Mouse (Mus musculus) CH12.LX (cell line): Measurements from ENCODE around the gene Areg. TPM values are rescaled to one million over a fixed set of nuclear protein-coding genes. Genes with fewer than 3 reads are reported as not detected.

ENCODE experiments used
- DNase-seq: peaks from one replicate; pipeline ENCODE4 v3.0.0-alpha.2; 2013; ENCODE audit errors: extremely low read depth
- H3K27ac ChIP-seq: 2 replicates; pipeline ENCODE4 v1.5.1; 2012; ENCODE audit warnings: low read depth, mild to moderate bottlenecking, control low read depth, moderate library complexity; ENCODE audit not compliant: insufficient read depth
- H3K27me3 ChIP-seq: replicated peaks from 2 replicates; pipeline ENCODE3; 2012; ENCODE audit warnings: inconsistent platforms
- H3K36me3 ChIP-seq, 2 experiments: replicated peaks in 1 of 2; 2 replicates each; pipeline versions ENCODE3 to v1.6.1; 2012; ENCODE audit warnings: inconsistent platforms in 1 of 2, low read length in 1 of 2, mild to moderate bottlenecking in 1 of 2, mixed read lengths in 1 of 2, moderate library complexity in 1 of 2; ENCODE audit not compliant: control insufficient read depth in 1 of 2, insufficient read depth in 1 of 2
- H3K4me1 ChIP-seq, 2 experiments: 2 replicates each; pipeline ENCODE4 v1.6.1; 2012; ENCODE audit warnings: inconsistent platforms in 1 of 2, moderate library complexity in 1 of 2; ENCODE audit not compliant: insufficient read depth in 2 of 2, control insufficient read depth in 1 of 2
- H3K4me2 ChIP-seq: 2 replicates; pipeline ENCODE4 v1.6.1; 2012; ENCODE audit warnings: low read depth, mild to moderate bottlenecking, control low read depth; ENCODE audit not compliant: poor library complexity, insufficient read depth, severe bottlenecking
- H3K4me3 ChIP-seq, 3 experiments: fragments of 150-350 bp in 1 of 3; sonication (generic) in 1 of 3; replicated peaks in 1 of 3; 2 replicates each; pipeline versions ENCODE3 to v1.5.1; 2011 to 2012; ENCODE audit warnings: low read depth in 2 of 3, low read length in 2 of 3, mild to moderate bottlenecking in 2 of 3, moderate library complexity in 2 of 3, control low read depth in 1 of 3, improper control_type of control experiment in 1 of 3, inconsistent platforms in 1 of 3, mixed read lengths in 1 of 3; ENCODE audit not compliant: poor library complexity in 1 of 3
- H3K79me2 ChIP-seq: replicated peaks from 2 replicates; pipeline ENCODE4 v1.6.1; 2012; ENCODE audit warnings: mild to moderate bottlenecking, moderate library complexity; ENCODE audit not compliant: control insufficient read depth, poor library complexity, insufficient read depth, severe bottlenecking; ENCODE audit errors: extremely low read depth
- H3K9ac ChIP-seq: 2 replicates; pipeline ENCODE4 v1.6.1; 2012; ENCODE audit warnings: low read depth, mild to moderate bottlenecking, control low read depth, moderate library complexity; ENCODE audit not compliant: insufficient read depth
- H3K9me3 ChIP-seq: replicated peaks from 2 replicates; pipeline ENCODE3; 2012; ENCODE audit warnings: low read length, inconsistent platforms, mixed read lengths
- BHLHE40 ChIP-seq: IDR thresholded peaks from 2 replicates; pipeline ENCODE4 v1.6.1; 2011; ENCODE audit warnings: mild to moderate bottlenecking, low read depth, low read length, improper control_type of control experiment
- CHD1 ChIP-seq: IDR thresholded peaks from 2 replicates; pipeline ENCODE4 v1.6.1; 2012; ENCODE audit warnings: low read depth, low read length, improper control_type of control experiment, inconsistent platforms
- EP300 ChIP-seq: IDR thresholded peaks from 2 replicates; pipeline ENCODE4 v1.6.1; 2011; ENCODE audit warnings: low read length, improper control_type of control experiment
- ETS1 ChIP-seq: conservative IDR thresholded peaks from 2 replicates; pipeline ENCODE4 v1.6.1; 2012; ENCODE audit warnings: low read depth, mild to moderate bottlenecking, inconsistent platforms, low read length, improper control_type of control experiment, moderate library complexity
- GABPA ChIP-seq: IDR thresholded peaks from 2 replicates; pipeline ENCODE4 v1.6.1; 2012; ENCODE audit warnings: low read depth, low read length, improper control_type of control experiment, inconsistent platforms; ENCODE audit not compliant: insufficient replicate concordance
- IRF4 ChIP-seq: IDR thresholded peaks from 2 replicates; pipeline ENCODE4 v1.6.1; 2014; ENCODE audit warnings: low read depth, mild to moderate bottlenecking, inconsistent platforms, low read length, improper control_type of control experiment
- KAT2A ChIP-seq: IDR thresholded peaks from 2 replicates; pipeline ENCODE4 v1.6.1; 2012; ENCODE audit warnings: low read length, improper control_type of control experiment, inconsistent platforms; ENCODE audit not compliant: insufficient replicate concordance
- MAX ChIP-seq: IDR thresholded peaks from 2 replicates; pipeline ENCODE4 v1.6.1; 2011; ENCODE audit warnings: low read length, improper control_type of control experiment
- MAZ ChIP-seq: IDR thresholded peaks from 2 replicates; pipeline ENCODE4 v1.6.1; 2012; ENCODE audit warnings: low read depth, mild to moderate bottlenecking, inconsistent platforms, low read length, improper control_type of control experiment, moderate library complexity
- MXI1 ChIP-seq: IDR thresholded peaks from 2 replicates; pipeline ENCODE4 v1.6.1; 2011; ENCODE audit warnings: mild to moderate bottlenecking, low read depth, low read length, improper control_type of control experiment
- NRF1 ChIP-seq: IDR thresholded peaks from 2 replicates; pipeline ENCODE4 v1.6.1; 2014; ENCODE audit warnings: low read depth, mild to moderate bottlenecking, inconsistent platforms, low read length, improper control_type of control experiment, moderate library complexity
- RCOR1 ChIP-seq: conservative IDR thresholded peaks from 2 replicates; pipeline ENCODE4 v1.6.1; 2012; ENCODE audit warnings: low read depth, mild to moderate bottlenecking, inconsistent platforms, low read length, improper control_type of control experiment
- TCF12 ChIP-seq: IDR thresholded peaks from 2 replicates; pipeline ENCODE4 v1.6.1; 2014; ENCODE audit warnings: low read depth, mild to moderate bottlenecking, inconsistent platforms, low read length, improper control_type of control experiment
- UBTF ChIP-seq: IDR thresholded peaks from 2 replicates; pipeline ENCODE4 v1.6.1; 2012; ENCODE audit warnings: low read depth, mild to moderate bottlenecking, inconsistent platforms, low read length, improper control_type of control experiment, moderate library complexity
- ZMIZ1 ChIP-seq: IDR thresholded peaks from 2 replicates; pipeline ENCODE4 v1.6.1; 2012; ENCODE audit warnings: low read depth, mild to moderate bottlenecking, inconsistent platforms, low read length, improper control_type of control experiment
- dilution Hi-C: fragments of 300-500 bp; cut with MboI; formaldehyde crosslinking; loops from 2 replicates; pipeline ENCODE4 v1.14.3; 2020; ENCODE audit warnings: low sequenced_read_pairs; ENCODE audit not compliant: extremely low pct_unique_long_range_greater_than_20kb, extremely low pct_ligation_motif_present
- in situ Hi-C: fragments of 300-500 bp; cut with MboI; formaldehyde crosslinking; loops from 3 replicates; pipeline ENCODE4 v1.14.3; 2019; ENCODE audit warnings: low sequenced_read_pairs, low pct_ligation_motif_present, low pct_unique_long_range_greater_than_20kb, mixed read lengths
- polyA plus RNA-seq: library from polyadenylated mRNA; unstranded; fragments of >175 nt; gene quantifications from 2 replicates; pipeline ENCODE4 v1.2.1, GENCODE M21; 2012; ENCODE audit warnings: low read depth; ENCODE audit not compliant: insufficient read length
- total RNA-seq, 2 experiments: library from RNA; depleted of rRNA; stranded (reverse); fragments of 300-350 nt in 1 of 2; fragments of >200 nt in 1 of 2; gene quantifications; 2 replicates each; pipeline ENCODE4 v1.2.3; 2012 to 2014

Areg gene
- total and polyA plus RNA-seq, 3 experiments = not detected

DNA sequence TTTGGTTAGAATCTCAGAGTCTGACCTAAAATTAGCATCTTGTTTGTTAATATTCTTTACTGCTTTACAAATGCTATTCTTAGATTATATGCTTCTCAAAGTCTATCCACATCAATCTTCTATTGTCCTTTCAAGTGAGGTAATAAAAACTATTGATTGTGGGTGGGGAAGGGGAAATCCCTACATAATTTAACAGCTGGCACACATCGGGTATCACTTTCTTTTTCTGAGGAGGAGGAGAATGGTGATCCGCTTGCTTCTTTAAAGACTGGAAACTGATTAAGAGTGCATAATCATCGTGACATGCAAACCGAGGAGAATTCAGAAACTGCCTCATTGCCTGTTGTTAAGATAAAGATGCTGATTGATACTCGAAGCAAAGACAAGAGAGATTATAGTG is 33.2 kb upstream of the Areg start:
- H3K4me1 ChIP-seq = peaks cover 5 to 17% of the 10 kb centered on the region in 2 experiments; a peak in 3 of 4 replicates
- no peak overlapping the region for H3K4me3 ChIP-seq
- no peaks in the 10 kb centered on the region for H3K36me3 ChIP-seq
- no peak overlapping the region for H3K9ac ChIP-seq
- peak overlapping the region; percentile 34; the same call in 1 of the 2 replicates for H3K4me2 ChIP-seq
- TF ChIP-seq ETS1 (peak; percentile 28; the same call in 1 of the 2 replicates), MAZ (no peak), EP300 (0 out of 2 replicates have a peak, but pooled peaks have one; percentile 13)
- DNase-seq = no peak
- no peak overlapping the region for H3K27ac ChIP-seq
- dilution Hi-C loops = no loop called here
- H3K79me2 ChIP-seq = no peaks in the 10 kb centered on the region
- no peaks in the 10 kb centered on the region for H3K27me3 ChIP-seq
- no peaks in the 10 kb centered on the region for H3K9me3 ChIP-seq
- in situ Hi-C loops = no loop called here

DNA sequence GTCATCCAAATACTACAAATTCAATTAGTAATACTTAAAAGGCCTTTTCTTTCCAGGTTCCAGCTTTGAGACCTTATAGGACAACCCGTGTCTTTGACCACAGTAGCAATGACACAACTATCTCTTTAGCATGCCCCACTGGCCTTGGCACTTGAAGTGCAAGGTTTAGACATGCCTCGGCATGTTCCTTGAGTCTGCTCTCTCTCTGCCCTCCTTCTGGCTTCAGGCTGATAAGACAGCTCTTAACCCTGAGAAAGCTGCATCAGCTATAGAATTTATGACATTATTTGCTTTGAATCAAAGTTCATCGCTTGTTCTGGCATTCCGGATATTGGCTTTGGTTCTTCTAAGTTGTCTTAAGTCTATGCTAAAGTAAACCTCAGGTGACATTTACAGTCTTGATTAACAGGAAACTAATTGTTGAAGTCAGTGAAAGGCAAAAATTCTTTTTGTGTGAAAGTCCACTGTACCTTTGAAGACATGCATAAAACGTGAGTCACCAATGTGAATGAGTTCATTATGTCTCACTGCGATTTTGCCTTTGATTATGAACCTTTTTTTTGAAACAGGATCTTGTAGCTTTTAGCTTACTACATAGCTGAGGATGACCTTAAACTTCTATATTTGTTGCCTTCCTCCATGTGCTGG is 29.3 kb upstream of the Areg start:
- H3K9ac ChIP-seq = no peak overlapping the region
- no peaks in the 10 kb centered on the region for H3K27me3 ChIP-seq
- H3K9me3 ChIP-seq = no peaks in the 10 kb centered on the region
- H3K27ac ChIP-seq = peak overlapping the region; percentile 50
- dilution Hi-C loops = no loop called here
- no peak overlapping the region for H3K4me3 ChIP-seq
- peak; percentile 42; the same call in 1 of the 2 replicates for TF ChIP-seq TCF12
- 0 out of 2 replicates have a peak, but pooled peaks have one; percentile 21 for TF ChIP-seq ZMIZ1
- TF ChIP-seq GABPA = no peak
- TF ChIP-seq CHD1 = peak; percentile 95
- peak; percentile 26; the same call in 1 of the 2 replicates for TF ChIP-seq MAX
- TF ChIP-seq IRF4 = 0 out of 2 replicates have a peak, but pooled peaks have one; percentile 16
- peaks cover 9 to 32% of the 10 kb centered on the region in 2 experiments for H3K4me1 ChIP-seq
- DNase-seq = peak; percentile 32
- H3K4me2 ChIP-seq = 0 out of 2 replicates have a peak overlapping the region, but pooled peaks have one; percentile 13
- in situ Hi-C loops = no loop called here
- H3K36me3 ChIP-seq = no peaks in the 10 kb centered on the region
- no peaks in the 10 kb centered on the region for H3K79me2 ChIP-seq

DNA sequence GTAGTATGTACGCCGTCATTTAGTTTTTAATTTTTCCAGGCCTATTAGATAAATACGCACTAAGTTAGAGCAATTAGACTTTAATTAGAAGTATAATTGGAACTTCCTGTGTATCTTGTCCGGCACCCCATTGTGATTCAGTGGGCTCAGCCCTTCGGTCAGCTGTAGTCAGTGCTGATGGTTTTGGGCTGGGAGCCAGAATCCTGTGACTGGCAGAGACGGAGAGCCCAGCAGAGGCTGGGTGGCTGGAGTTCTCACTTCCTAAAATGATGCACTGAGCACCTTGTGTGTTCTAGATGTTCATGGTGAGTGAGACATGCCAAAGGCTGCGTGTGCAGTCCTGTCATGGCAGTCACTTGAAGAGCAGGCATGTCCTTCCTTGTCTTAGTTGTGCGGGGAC is 28.4 kb upstream of the Areg start:
- dilution Hi-C loops (no loop called here), in situ Hi-C loops (no loop called here)
- Histone ChIP-seq H3K4me3 (no peak overlapping the region), H3K36me3 (no peaks in the 10 kb centered on the region), H3K4me2 (no peak overlapping the region), H3K4me1 (peaks cover 16 to 41% of the 10 kb centered on the region in 2 experiments), H3K27ac (peak overlapping the region; percentile 20; the same call in 1 of the 2 replicates), H3K9me3 (no peaks in the 10 kb centered on the region), H3K27me3 (no peaks in the 10 kb centered on the region), H3K9ac (no peak overlapping the region), H3K79me2 (no peaks in the 10 kb centered on the region)
- TF ChIP-seq BHLHE40 = no peak
- TF ChIP-seq KAT2A = no peak
- TF ChIP-seq MAZ = no peak
- TF ChIP-seq MXI1 = no peak
- TF ChIP-seq RCOR1 = no peak
- TF ChIP-seq MAX = no peak
- TF ChIP-seq NRF1 = no peak
- peak; percentile 33; the same call in 1 of the 2 replicates for TF ChIP-seq EP300
- no peak for TF ChIP-seq UBTF
- DNase-seq = no peak
